Mouse (Mus musculus) thymus, postnatal 4 days (tissue): ENCODE results near the gene St6galnac6.

Source experiments
- DNase-seq: peaks from one replicate; pipeline ENCODE4 v3.0.0; 2021

St6galnac6 gene

DNA sequence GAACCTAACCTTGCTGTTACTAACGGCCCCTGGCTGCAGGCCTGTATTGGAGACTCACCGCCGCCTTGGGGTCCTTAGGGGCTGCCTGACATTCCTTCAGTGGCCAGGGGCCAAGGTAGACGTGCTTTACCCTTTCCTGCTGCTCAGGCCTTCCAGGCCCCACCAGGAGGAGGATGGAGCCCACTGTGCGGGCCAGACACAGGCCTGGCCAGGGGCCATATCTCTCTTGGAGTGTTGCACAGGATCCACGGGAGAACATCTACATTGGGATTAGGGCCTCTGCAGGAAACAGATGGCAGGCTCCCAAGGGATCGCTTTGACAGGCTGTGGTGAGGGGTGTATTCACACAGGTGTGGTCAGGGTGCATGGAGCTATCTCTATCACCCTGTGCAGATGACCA lies 43.3 kb downstream of the St6galnac6 start:
- no peak for DNase-seq

DNA sequence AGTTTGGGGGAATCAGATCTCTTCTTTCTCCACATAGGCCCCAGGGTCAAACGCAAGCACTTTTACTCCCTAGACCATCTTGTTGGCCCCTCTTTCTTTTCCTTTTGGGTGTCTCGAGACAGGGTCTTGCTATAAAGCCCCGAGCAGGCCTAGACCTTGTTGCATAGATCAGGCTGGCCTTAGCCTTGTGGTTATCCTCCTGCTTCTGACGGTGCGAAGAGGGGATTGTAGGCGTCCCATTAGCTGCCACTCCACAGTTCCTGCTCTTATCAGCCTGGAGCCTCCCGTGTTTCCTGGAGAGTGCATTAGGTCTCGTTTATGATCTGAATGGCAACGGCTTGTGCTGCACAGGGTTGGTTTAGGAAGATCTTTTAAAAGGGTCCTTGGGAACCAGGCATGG lies 44.6 kb downstream of the St6galnac6 start:
- no peak for DNase-seq

DNA sequence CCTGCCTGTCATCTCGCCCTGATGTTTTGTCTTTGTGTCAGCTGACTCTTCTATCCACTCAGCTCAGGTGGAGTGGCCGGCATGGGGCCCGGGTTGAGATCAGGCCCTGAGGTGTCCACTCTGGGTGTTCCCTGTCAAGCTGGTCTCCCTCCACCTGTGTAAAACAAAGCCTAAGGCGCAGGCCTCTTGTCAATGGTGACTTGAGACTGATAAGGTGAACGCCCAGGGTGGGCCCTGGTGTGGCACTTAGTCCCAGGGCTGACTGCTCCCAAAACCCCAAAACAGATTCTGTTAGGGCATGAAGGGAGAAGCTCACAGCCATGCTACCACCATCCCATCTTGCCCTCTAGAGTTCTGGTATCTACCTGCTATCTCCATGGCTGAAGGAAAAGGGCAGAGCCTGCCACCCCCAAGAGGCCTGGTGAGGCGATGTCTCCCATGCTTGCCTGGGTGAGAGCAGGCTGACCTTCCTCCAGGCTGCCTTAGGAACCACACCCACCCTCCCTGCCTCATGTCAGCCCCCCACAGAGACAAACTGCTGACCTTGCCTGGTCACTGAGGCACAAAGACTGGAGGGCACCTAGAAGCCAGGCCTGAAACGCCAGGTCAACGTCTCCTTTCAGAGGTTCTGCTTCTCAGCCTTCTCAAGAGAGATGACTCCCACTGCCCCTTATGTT lies 45.4 kb downstream of the St6galnac6 start:
- no peak for DNase-seq

- DNase-seq = no peak
Measured at GRCm38 (mm10) chr2:32645647-32646046, 46.1 kb downstream of the St6galnac6 start.

GRCm38 (mm10) chr2:32646379-32647056 lies 47.0 kb downstream of the St6galnac6 start, which contains the start of gene Eng:
Gene Eng, plus strand, starts transcription at chr2:32646595.
- DNase-seq = peak; percentile 75

- DNase-seq = no peak
Measured at GRCm38 (mm10) chr2:32647366-32647765, 47.9 kb downstream of the St6galnac6 start.

GRCm38 (mm10) chr2:32653764-32654163 lies 54.3 kb downstream of the St6galnac6 start:
- no peak for DNase-seq

DNA sequence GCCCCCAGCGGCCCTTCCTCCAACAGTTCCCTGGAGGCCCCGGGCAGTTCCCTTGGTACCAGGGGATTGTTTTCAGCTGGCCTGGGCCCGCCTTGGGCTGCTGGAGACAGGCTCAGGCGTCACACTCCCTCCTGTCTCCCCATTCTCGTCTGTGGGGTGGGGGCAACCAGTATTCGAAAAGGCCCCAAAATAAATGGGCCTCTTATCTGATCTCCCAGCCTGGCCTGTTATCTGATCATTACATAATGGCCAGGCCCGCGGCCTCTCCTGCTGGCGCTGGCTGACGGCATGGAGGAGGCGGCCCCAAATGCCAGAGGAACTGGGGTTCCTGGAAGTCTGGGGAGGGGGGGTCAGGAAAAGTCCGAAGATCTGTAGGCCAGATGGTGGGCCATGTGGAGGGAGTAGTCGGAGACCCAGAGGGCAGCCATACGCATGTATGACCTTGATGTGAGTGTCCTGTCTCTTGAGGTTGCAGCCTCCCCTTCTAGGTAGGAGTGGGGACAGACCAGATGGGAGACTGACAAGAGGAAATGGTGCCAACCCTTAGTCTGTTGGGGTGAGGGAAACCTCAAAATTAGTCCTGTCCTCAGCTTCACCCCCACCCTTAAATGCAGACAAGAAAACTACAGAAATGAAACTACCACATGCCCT lies 55.4 kb downstream of the St6galnac6 start:
- no peak for DNase-seq

GRCm38 (mm10) chr2:32655394-32655744 lies 55.9 kb downstream of the St6galnac6 start:
- DNase-seq = no peak

- DNase-seq = no peak
Measured at GRCm38 (mm10) chr2:32655826-32656225, 56.3 kb downstream of the St6galnac6 start.

DNA sequence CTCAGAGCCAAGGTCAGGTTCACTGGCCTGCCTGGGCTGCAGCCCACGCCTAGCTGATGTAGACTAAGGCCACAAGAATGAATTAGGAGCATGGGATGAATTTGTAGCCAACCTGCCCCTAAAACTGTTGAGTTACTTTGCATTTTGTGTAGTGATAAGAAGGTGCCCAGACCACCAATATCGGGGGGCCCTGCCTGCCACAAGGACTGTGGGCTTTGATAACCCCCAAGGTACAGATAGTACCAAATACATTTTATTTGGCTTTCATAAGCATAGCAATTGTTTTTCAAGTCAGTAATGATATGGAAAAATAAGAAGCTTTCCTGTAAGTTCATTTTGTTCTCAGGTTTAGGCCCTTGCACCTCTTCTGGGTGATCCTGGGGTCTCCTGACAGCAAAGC lies 59.4 kb downstream of the St6galnac6 start:
- DNase-seq = no peak

DNA sequence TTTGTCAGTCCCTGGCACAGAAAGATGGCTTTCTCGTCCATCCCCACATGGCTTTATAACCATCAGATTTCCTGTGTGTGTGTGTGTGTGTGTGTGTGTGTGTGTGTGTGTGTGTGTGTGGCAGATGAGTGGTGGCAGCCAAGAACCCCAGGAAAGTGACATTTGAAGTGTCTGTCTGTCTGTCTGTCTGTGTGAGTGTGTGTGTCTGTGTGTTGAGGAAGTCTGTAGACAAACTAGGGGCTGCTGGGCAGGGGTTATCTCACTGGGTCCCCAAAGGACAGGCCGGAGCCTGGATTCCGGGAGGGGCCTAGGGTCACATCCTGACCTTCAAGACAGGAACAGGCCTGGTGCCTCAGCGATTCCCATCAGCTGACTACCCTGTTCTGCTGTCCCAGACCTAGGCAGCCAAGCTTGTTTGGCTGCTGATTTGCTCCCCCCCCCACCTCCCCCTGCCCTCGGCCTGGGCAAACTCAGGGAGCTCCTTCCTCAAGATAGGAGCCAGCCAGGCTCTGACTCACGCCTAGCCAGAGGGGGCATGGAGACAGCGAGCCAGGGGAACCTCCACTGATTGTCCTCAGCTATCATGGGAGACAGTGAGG lies 62.1 kb downstream of the St6galnac6 start:
- DNase-seq = no peak

GRCm38 (mm10) chr2:32662291-32662690 lies 62.8 kb downstream of the St6galnac6 start:
- peak; percentile 52 for DNase-seq

DNA sequence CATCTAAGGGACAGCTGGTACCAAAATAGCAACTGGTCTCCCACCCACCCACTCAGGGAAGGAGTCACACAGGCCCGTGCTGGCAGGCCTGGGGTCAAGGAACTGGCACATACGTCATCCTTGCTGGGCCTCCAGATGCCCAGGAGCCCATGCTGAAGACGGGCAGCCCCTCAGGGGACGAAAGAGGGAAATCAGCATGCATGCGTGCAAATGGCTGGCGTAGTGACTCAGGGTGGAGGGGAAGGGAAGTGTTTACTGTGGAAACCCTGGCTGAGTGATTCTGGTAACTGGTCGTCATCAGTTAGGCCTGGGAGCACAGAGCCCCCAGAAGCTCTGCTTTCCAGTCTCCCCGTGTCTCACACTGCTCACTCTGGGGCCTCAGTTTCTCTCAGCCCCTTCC lies 65.8 kb downstream of the St6galnac6 start:
- no peak for DNase-seq

GRCm38 (mm10) chr2:32665853-32666252 lies 66.3 kb downstream of the St6galnac6 start:
- DNase-seq = no peak

DNA sequence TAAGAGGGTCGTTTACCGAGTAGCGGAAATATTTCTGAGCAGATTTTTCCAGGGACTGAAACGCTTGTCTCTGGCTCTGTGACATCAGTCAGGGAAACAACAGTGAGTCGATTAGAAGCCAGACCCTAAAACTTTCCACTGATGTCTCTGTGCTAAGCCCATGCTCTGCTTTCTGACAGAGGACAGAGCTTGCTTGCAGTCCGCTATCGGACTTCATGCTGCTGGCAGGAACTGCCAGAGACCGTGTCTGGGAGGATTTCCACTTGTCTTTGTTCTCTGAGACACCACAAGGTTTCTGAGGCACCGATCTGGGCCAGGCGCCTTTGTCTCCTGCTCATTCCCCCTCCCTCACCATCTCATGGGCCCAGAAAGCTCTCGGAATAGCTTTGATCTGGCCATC lies 68.3 kb downstream of the St6galnac6 start:
- no peak for DNase-seq

DNA sequence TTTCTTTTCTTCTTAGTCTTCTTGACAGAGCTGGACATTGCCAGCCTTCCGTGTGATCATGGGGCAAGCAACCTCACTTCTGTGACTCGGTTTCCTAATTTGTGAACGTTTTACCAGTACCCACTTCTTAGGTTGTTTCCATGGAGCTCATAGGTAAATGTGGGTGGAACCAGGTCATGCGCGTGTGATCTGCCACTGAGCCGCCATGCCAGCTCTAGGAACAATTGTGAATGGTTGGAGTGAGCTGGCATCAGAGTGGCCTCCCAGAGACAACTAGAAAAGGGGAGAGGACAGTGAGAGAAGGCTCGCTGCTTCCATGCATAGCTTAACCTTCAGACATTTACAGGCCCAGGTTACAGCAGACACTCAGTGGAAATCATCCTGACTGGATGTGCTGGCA lies 68.7 kb downstream of the St6galnac6 start:
- DNase-seq = no peak

DNA sequence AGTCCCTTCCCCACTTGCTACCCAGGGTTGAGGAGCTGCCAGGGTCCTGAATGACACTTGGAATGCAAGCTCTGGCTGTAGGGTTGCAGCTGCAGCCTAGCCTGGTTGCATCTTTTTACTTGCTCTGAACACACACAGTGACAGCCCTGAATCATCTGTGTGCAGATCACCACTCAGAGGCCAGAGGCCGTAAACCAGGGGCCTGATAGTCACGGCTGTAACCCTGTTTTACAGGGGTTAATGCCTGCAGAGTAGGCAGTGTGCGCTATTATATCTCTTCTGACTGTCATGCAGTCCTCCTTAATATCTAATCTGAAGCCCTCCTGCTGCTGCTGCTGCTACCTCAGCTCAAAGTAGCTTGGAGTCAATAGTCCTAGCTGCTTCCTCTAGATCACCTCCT lies 70.4 kb downstream of the St6galnac6 start:
- no peak for DNase-seq
